Mouse (Mus musculus) thymus, adult 2 months (tissue): ENCODE measurements around the gene Suds3. TPM values are rescaled to one million over a fixed set of nuclear protein-coding genes. Genes with fewer than 3 reads are reported as not detected.

Experiments used
- DNase-seq: peaks from one replicate; pipeline ENCODE4 v3.0.0; 2021
- H3K27ac ChIP-seq: fragments of 200-500 bp; 2 replicates; pipeline ENCODE4 v1.5.1; 2012; ENCODE audit warnings: low read length, control low read depth; ENCODE audit not compliant: control insufficient read depth, insufficient read depth
- H3K27me3 ChIP-seq: fragments of 200-500 bp; 2 replicates; pipeline ENCODE4 v1.6.1; 2012; ENCODE audit warnings: mild to moderate bottlenecking, low read length, moderate library complexity, mixed read lengths; ENCODE audit not compliant: control insufficient read depth, insufficient read depth
- H3K36me3 ChIP-seq: fragments of 200-500 bp; 2 replicates; pipeline ENCODE4 v1.6.1; 2012; ENCODE audit warnings: mild to moderate bottlenecking, low read length, moderate library complexity; ENCODE audit not compliant: control insufficient read depth, insufficient read depth
- H3K4me1 ChIP-seq: fragments of 200-500 bp; replicated peaks from 2 replicates; pipeline ENCODE4 v1.6.1; 2012; ENCODE audit warnings: low read length; ENCODE audit not compliant: control insufficient read depth, insufficient read depth
- H3K4me3 ChIP-seq: fragments of 200-500 bp; 2 replicates; pipeline ENCODE4 v1.5.1; 2012; ENCODE audit warnings: mild to moderate bottlenecking, low read length, control low read depth, moderate library complexity; ENCODE audit not compliant: control insufficient read depth, insufficient read depth
- CTCF ChIP-seq: fragments of 200-500 bp; IDR thresholded peaks from 2 replicates; pipeline ENCODE4 v1.5.1; 2012; ENCODE audit warnings: mild to moderate bottlenecking, control low read depth, low read length, moderate library complexity, borderline replicate concordance; ENCODE audit not compliant: control insufficient read depth, poor library complexity, insufficient read depth; ENCODE audit errors: extremely low read depth
- POLR2A ChIP-seq: fragments of 200-500 bp; IDR thresholded peaks from 2 replicates; pipeline ENCODE4 v1.6.1; 2012; ENCODE audit warnings: mild to moderate bottlenecking, low read length, control low read depth, moderate library complexity; ENCODE audit not compliant: control insufficient read depth, poor library complexity, insufficient read depth; ENCODE audit errors: extremely low read depth
- WGBS: fragments of 180-500 bp; shearing (Covaris S2); methylation state at CpG from one replicate; pipeline ENCODE4 v1.1.7; 2018; 5-methylcytosine and 5-hydroxymethylcytosine counted together
- polyA plus RNA-seq: library from polyadenylated mRNA; depleted of rRNA; stranded (reverse); fragments of >200 nt; gene quantifications from 2 replicates; pipeline ENCODE4 v1.2.3, GENCODE M21; 2012

Suds3 gene
- polyA plus RNA-seq, 1 experiment = 108 TPM

- Histone ChIP-seq H3K4me3 (no peak overlapping the region), H3K27ac (no peak overlapping the region), H3K4me1 (peaks cover 19% of the 10 kb centered on the region), H3K27me3 (no peaks in the 10 kb centered on the region), H3K36me3 (no peaks in the 10 kb centered on the region; the same call in 1 of the 2 replicates)
- no peak for TF ChIP-seq CTCF
- TF ChIP-seq POLR2A = no peak
- no peak for DNase-seq
- WGBS = 95% methylated on average over 16 of the region's 16 CpGs
Observed at GRCm38 (mm10) chr5:117147187-117148095, 31.5 kb upstream of the Suds3 start.

- Histone ChIP-seq H3K4me3 (no peak overlapping the region), H3K4me1 (peaks cover 19% of the 10 kb centered on the region), H3K36me3 (no peaks in the 10 kb centered on the region), H3K27ac (no peak overlapping the region), H3K27me3 (no peaks in the 10 kb centered on the region)
- TF ChIP-seq CTCF = no peak
- TF ChIP-seq POLR2A = no peak
- no peak for DNase-seq
Observed at GRCm38 (mm10) chr5:117146165-117146564, 30.3 kb upstream of the Suds3 start.

- Histone ChIP-seq H3K4me1 (peaks cover 27% of the 10 kb centered on the region), H3K36me3 (no peaks in the 10 kb centered on the region), H3K27me3 (no peaks in the 10 kb centered on the region), H3K27ac (no peak overlapping the region), H3K4me3 (no peak overlapping the region)
- 66% methylated on average over 9 of the region's 9 CpGs for WGBS
- peak; percentile 80 for DNase-seq
- TF ChIP-seq CTCF (peak; percentile 75; the same call in 1 of the 2 replicates), POLR2A (no peak)
Observed at GRCm38 (mm10) chr5:117143721-117144135, 27.8 kb upstream of the Suds3 start.

- Histone ChIP-seq H3K27ac (no peak overlapping the region), H3K27me3 (no peaks in the 10 kb centered on the region), H3K4me1 (peaks cover 46% of the 10 kb centered on the region), H3K4me3 (no peak overlapping the region), H3K36me3 (no peaks in the 10 kb centered on the region)
- TF ChIP-seq POLR2A (no peak), CTCF (no peak)
- WGBS = 70% methylated on average over 7 of the region's 7 CpGs
- DNase-seq = no peak
Observed at GRCm38 (mm10) chr5:117140374-117140773, 24.5 kb upstream of the Suds3 start.

GRCm38 (mm10) chr5:117139822-117140221, 23.9 kb upstream of the Suds3 start:
- H3K4me1 ChIP-seq = peaks cover 50% of the 10 kb centered on the region
- H3K27me3 ChIP-seq = no peaks in the 10 kb centered on the region
- 93% methylated on average over 8 of the region's 8 CpGs for WGBS
- TF ChIP-seq POLR2A (no peak), CTCF (no peak)
- H3K4me3 ChIP-seq = no peak overlapping the region
- DNase-seq = no peak
- no peak overlapping the region for H3K27ac ChIP-seq
- no peaks in the 10 kb centered on the region for H3K36me3 ChIP-seq

- WGBS = 23% methylated on average over 11 of the region's 11 CpGs
- no peak for TF ChIP-seq POLR2A
- Histone ChIP-seq H3K4me3 (no peak overlapping the region), H3K27ac (peak overlapping the region; percentile 77), H3K4me1 (peaks cover 49% of the 10 kb centered on the region), H3K27me3 (no peaks in the 10 kb centered on the region), H3K36me3 (no peaks in the 10 kb centered on the region)
- peak; percentile 45 for DNase-seq
Observed at GRCm38 (mm10) chr5:117138295-117138988, 22.5 kb upstream of the Suds3 start.

GRCm38 (mm10) chr5:117137594-117137993, 21.7 kb upstream of the Suds3 start:
- Histone ChIP-seq H3K36me3 (no peaks in the 10 kb centered on the region), H3K27me3 (no peaks in the 10 kb centered on the region), H3K4me1 (peaks cover 49% of the 10 kb centered on the region), H3K4me3 (no peak overlapping the region), H3K27ac (peak overlapping the region; percentile 41; the same call in 1 of the 2 replicates)
- no peak for DNase-seq
- 47% methylated on average over 8 of the region's 8 CpGs for WGBS
- TF ChIP-seq POLR2A (no peak), CTCF (no peak)
